In the genomic region with DNA sequence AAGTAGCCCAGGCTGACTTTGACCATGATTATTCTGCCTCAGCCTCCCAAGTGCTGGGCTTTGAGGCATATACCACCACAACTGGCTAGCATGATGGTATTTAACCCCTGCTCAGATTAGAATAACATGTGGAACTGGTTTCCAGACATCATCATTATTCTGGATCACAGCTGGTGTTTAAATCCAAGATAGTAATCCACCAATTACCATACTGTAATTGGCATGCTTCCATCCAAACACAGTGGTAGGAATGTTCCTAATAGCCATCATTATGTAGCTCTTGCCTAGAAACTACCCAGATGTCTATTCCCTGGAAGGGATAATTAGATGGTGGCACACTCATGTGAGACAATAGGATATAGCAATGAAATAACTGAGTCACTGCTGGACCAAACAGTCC, we compare ENCODE assay signal across 22 mouse cellular contexts.
A peak's percentile ranks its signal among the peaks of the same experiment; 100 is the strongest.
DNase-seq lines count a peak whose midpoint lies in the region; ATAC-seq lines count a peak whose summit lies in the region.
"Had no signal": no experiment of that assay in that cellular context is flagged by ENCODE, and none has a peak within 500 bp of the region (broad histone marks: within the 10 kb centered on the region; RNA-seq: fewer than 3 reads in every experiment).

No protein-coding gene starts in this region.

- no peak overlapping the region for H3K9ac ChIP-seq in hindbrain, embryonic 13.5 days
- H3K9ac ChIP-seq in hindbrain, embryonic 16.5 days (ENCODE audit: low read depth, low read length) = no peak overlapping the region
- H3K9ac ChIP-seq in forebrain, embryonic 12.5 days = no peak overlapping the region
- no peak overlapping the region for H3K9ac ChIP-seq in neural tube, embryonic 13.5 days
- H3K9ac ChIP-seq: embryonic facial prominence, embryonic 12.5 days; heart, embryonic 15.5 days; intestine, embryonic 15.5 days; liver, embryonic 12.5 days; lung, embryonic 14.5 days; stomach, embryonic 15.5 days had no signal

- ATAC-seq in hindbrain, embryonic 13.5 days (ENCODE audit: low FRiP score) = peak; percentile 63; the same call in 1 of the 2 replicates
- ATAC-seq in hindbrain, embryonic 16.5 days = no peak
- ATAC-seq in forebrain, embryonic 12.5 days (ENCODE audit: low FRiP score) = peak; percentile 67
- ATAC-seq in neural tube, embryonic 13.5 days (ENCODE audit: low read depth) = peak; percentile 63; the same call in 1 of the 2 replicates
- ATAC-seq: intestine, embryonic 15.5 days; liver, embryonic 12.5 days had no signal

- no peaks in the 10 kb centered on the region for H3K4me1 ChIP-seq in hindbrain, embryonic 13.5 days (replicated peaks)
- no peaks in the 10 kb centered on the region for H3K4me1 ChIP-seq in hindbrain, embryonic 16.5 days (ENCODE audit: control insufficient read depth, insufficient read depth, low read depth, low read length)
- no peaks in the 10 kb centered on the region for H3K4me1 ChIP-seq in forebrain, embryonic 12.5 days
- H3K4me1 ChIP-seq in neural tube, embryonic 13.5 days (replicated peaks) = no peaks in the 10 kb centered on the region
- H3K4me1 ChIP-seq: embryonic facial prominence, embryonic 12.5 days; intestine, embryonic 15.5 days; liver, embryonic 12.5 days; stomach, embryonic 15.5 days had no signal

- no peaks in the 10 kb centered on the region for H3K9me3 ChIP-seq in hindbrain, embryonic 13.5 days
- H3K9me3 ChIP-seq in hindbrain, embryonic 16.5 days (ENCODE audit: control insufficient read depth, low read length) = no peaks in the 10 kb centered on the region
- H3K9me3 ChIP-seq in forebrain, embryonic 12.5 days = no peaks in the 10 kb centered on the region
- H3K9me3 ChIP-seq in neural tube, embryonic 13.5 days = no peaks in the 10 kb centered on the region
- H3K9me3 ChIP-seq: embryonic facial prominence, embryonic 12.5 days; heart, embryonic 15.5 days; intestine, embryonic 15.5 days; liver, embryonic 12.5 days; stomach, embryonic 15.5 days had no signal

- no peaks in the 10 kb centered on the region for H3K36me3 ChIP-seq in hindbrain, embryonic 13.5 days
- H3K36me3 ChIP-seq in hindbrain, embryonic 16.5 days (ENCODE audit: control insufficient read depth, insufficient read depth, low read length) = no peaks in the 10 kb centered on the region
- H3K36me3 ChIP-seq in forebrain, embryonic 12.5 days (replicated peaks) = no peaks in the 10 kb centered on the region
- no peaks in the 10 kb centered on the region for H3K36me3 ChIP-seq in neural tube, embryonic 13.5 days
- H3K36me3 ChIP-seq: embryonic facial prominence, embryonic 12.5 days; heart, embryonic 15.5 days; intestine, embryonic 15.5 days; liver, embryonic 12.5 days; stomach, embryonic 15.5 days had no signal

- H3K4me2 ChIP-seq in hindbrain, embryonic 13.5 days = no peak overlapping the region
- no peak overlapping the region for H3K4me2 ChIP-seq in hindbrain, embryonic 16.5 days (ENCODE audit: low read length)
- no peak overlapping the region for H3K4me2 ChIP-seq in forebrain, embryonic 12.5 days
- H3K4me2 ChIP-seq in neural tube, embryonic 13.5 days = no peak overlapping the region
- H3K4me2 ChIP-seq: embryonic facial prominence, embryonic 12.5 days; heart, embryonic 15.5 days; intestine, embryonic 15.5 days; liver, embryonic 12.5 days; lung, embryonic 14.5 days; stomach, embryonic 15.5 days had no signal

- H3K27me3 ChIP-seq in hindbrain, embryonic 13.5 days = no peaks in the 10 kb centered on the region
- H3K27me3 ChIP-seq in hindbrain, embryonic 16.5 days (replicated peaks; ENCODE audit: control insufficient read depth, insufficient read depth, low read length) = no peaks in the 10 kb centered on the region
- no peaks in the 10 kb centered on the region for H3K27me3 ChIP-seq in forebrain, embryonic 12.5 days
- no peaks in the 10 kb centered on the region for H3K27me3 ChIP-seq in neural tube, embryonic 13.5 days
- H3K27me3 ChIP-seq: embryonic facial prominence, embryonic 12.5 days; heart, embryonic 15.5 days; intestine, embryonic 15.5 days; liver, embryonic 12.5 days; stomach, embryonic 15.5 days had no signal

- peak; percentile 60 for DNase-seq in Muller cell, postnatal 12 days (ENCODE audit: inconsistent ontology term)
- no peak for DNase-seq in thymus, postnatal 36 days
- DNase-seq in adrenal gland, adult 18-20 months (ENCODE audit: low spot score in 2 of 2) = no peak
- DNase-seq: adrenal gland, adult 2 months; cerebellum, adult 9-10 months; gastrocnemius, postnatal 25 days; heart, adult 2 months; heart, postnatal 4 days; kidney, postnatal 36 days; layer of hippocampus, adult 9-11 months; lung, embryonic 14.5 days; lung, postnatal 4 days; thymus, adult 2 months had no signal

- H3K27ac ChIP-seq in hindbrain, embryonic 13.5 days = no peak overlapping the region
- H3K27ac ChIP-seq in hindbrain, embryonic 16.5 days (ENCODE audit: low read depth, low read length) = no peak overlapping the region
- H3K27ac ChIP-seq in forebrain, embryonic 12.5 days = no peak overlapping the region
- H3K27ac ChIP-seq in neural tube, embryonic 13.5 days (replicated peaks) = no peak overlapping the region
- H3K27ac ChIP-seq: embryonic facial prominence, embryonic 12.5 days; heart, adult 2 months; heart, embryonic 15.5 days; intestine, embryonic 15.5 days; liver, embryonic 12.5 days; stomach, embryonic 15.5 days had no signal

- no peak overlapping the region for H3K4me3 ChIP-seq in hindbrain, embryonic 13.5 days
- H3K4me3 ChIP-seq in hindbrain, embryonic 16.5 days (ENCODE audit: low read length) = no peak overlapping the region
- no peak overlapping the region for H3K4me3 ChIP-seq in forebrain, embryonic 12.5 days (replicated peaks)
- no peak overlapping the region for H3K4me3 ChIP-seq in neural tube, embryonic 13.5 days
- H3K4me3 ChIP-seq: embryonic facial prominence, embryonic 12.5 days; heart, adult 2 months; heart, embryonic 15.5 days; intestine, embryonic 15.5 days; liver, embryonic 12.5 days; stomach, embryonic 15.5 days had no signal
